11 mouse cellular contexts compared by ENCODE assay signal in genomic region chr10:24810639-24811038, GRCm38 (mm10). TPM values are rescaled to one million over a fixed set of nuclear protein-coding genes. Genes with fewer than 3 reads are reported as not detected.
DNase-seq lines count a peak whose midpoint lies in the region; ATAC-seq and TF ChIP-seq lines count a peak whose summit lies in the region.
"Had no signal": no experiment of that assay in that cellular context is flagged by ENCODE, and none has a peak within 500 bp of the region (broad histone marks: within the 10 kb centered on the region; RNA-seq: fewer than 3 reads in every experiment).

No protein-coding gene starts in this region.

- no peak overlapping the region for H3K27ac ChIP-seq in lung, postnatal 0 days (ENCODE audit: low read length)
- peak overlapping the region; percentile 12 for H3K27ac ChIP-seq in stomach, embryonic 16.5 days (ENCODE audit: low read length)
- H3K27ac ChIP-seq in thymus, adult 2 months (ENCODE audit: control insufficient read depth, insufficient read depth, low read length): no peak overlapping the region

- WGBS in lung, postnatal 0 days: 38% methylated on average over 10 of the region's 10 CpGs
- 49% methylated on average over 10 of the region's 10 CpGs for WGBS in stomach, embryonic 16.5 days
- 53% methylated on average over 10 of the region's 10 CpGs for WGBS in thymus, adult 2 months

- no peak overlapping the region for H3K4me3 ChIP-seq in lung, postnatal 0 days (ENCODE audit: low read depth, low read length)
- no peak overlapping the region for H3K4me3 ChIP-seq in stomach, embryonic 16.5 days (replicated peaks; ENCODE audit: low read length)
- no peak overlapping the region for H3K4me3 ChIP-seq in thymus, adult 2 months (ENCODE audit: control insufficient read depth, insufficient read depth, low read length)

- no peak for TF ChIP-seq CTCF in lung, postnatal 0 days (IDR thresholded peaks at IDR 0.05)
- no peak for TF ChIP-seq CTCF in thymus, adult 2 months (IDR thresholded peaks at IDR 0.05; ENCODE audit: borderline replicate concordance, control insufficient read depth, extremely low read depth, insufficient read depth, low read length, poor library complexity)

- H3K9me3 ChIP-seq in lung, postnatal 0 days (ENCODE audit: low read length): no peaks in the 10 kb centered on the region
- no peaks in the 10 kb centered on the region for H3K9me3 ChIP-seq in stomach, embryonic 16.5 days (replicated peaks; ENCODE audit: control insufficient read depth, low read length)

- H3K36me3 ChIP-seq in lung, postnatal 0 days (ENCODE audit: insufficient read depth, low read length): no peaks in the 10 kb centered on the region
- H3K36me3 ChIP-seq in stomach, embryonic 16.5 days (ENCODE audit: control insufficient read depth, insufficient read depth, low read length): no peaks in the 10 kb centered on the region
- H3K36me3 ChIP-seq in thymus, adult 2 months (ENCODE audit: control insufficient read depth, insufficient read depth, low read length): no peaks in the 10 kb centered on the region

- no peak overlapping the region for H3K9ac ChIP-seq in lung, postnatal 0 days (replicated peaks; ENCODE audit: low read depth)
- no peak overlapping the region for H3K9ac ChIP-seq in stomach, embryonic 16.5 days (ENCODE audit: low read length)

- no peak for TF ChIP-seq POLR2A in thymus, adult 2 months (IDR thresholded peaks at IDR 0.05; ENCODE audit: control insufficient read depth, extremely low read depth, insufficient read depth, low read length, poor library complexity)

- ATAC-seq in lung, postnatal 0 days: no peak
- ATAC-seq in stomach, embryonic 16.5 days (ENCODE audit: insufficient read depth, low FRiP score): no peak
- no peak for ATAC-seq in monocyte, adult 5-6 weeks (replicated peaks; ENCODE audit: insufficient number of reproducible peaks, low FRiP score, low TSS enrichment, poor library complexity, severe bottlenecking)

- peak overlapping the region; percentile 14; the same call in 1 of the 2 replicates for H3K4me2 ChIP-seq in lung, postnatal 0 days (replicated peaks; ENCODE audit: low read depth, low read length)
- no peak overlapping the region for H3K4me2 ChIP-seq in stomach, embryonic 16.5 days (ENCODE audit: low read depth, low read length)

- TF ChIP-seq EP300 in lung, postnatal 0 days (IDR thresholded peaks at IDR 0.05): no peak

- H3K4me1 ChIP-seq in lung, postnatal 0 days (ENCODE audit: insufficient read depth, low read depth, low read length): no peaks in the 10 kb centered on the region
- H3K4me1 ChIP-seq in stomach, embryonic 16.5 days (ENCODE audit: control insufficient read depth, insufficient read depth, low read length): 0 out of 2 replicates have a peak, but pooled peaks cover 4% of the 10 kb centered on the region
- H3K4me1 ChIP-seq in thymus, adult 2 months (replicated peaks; ENCODE audit: control insufficient read depth, insufficient read depth, low read length): no peaks in the 10 kb centered on the region

- DNase-seq in lung, postnatal 0 days (ENCODE audit: low spot score): no peak
- DNase-seq in lung, postnatal 14 days: no peak
- DNase-seq in heart, adult 9 months (ENCODE audit: low spot score in 2 of 2): peak; percentile 29 to 41
- peak; percentile 27 for DNase-seq in kidney, adult 9 months
- DNase-seq in thymus, adult 2 months: no peak
- no peak for DNase-seq in cerebellum, adult 9-10 months
- DNase-seq: adrenal gland, adult 2 months; cerebellum, postnatal 10 days; lung, postnatal 36 days had no signal

- H3K27me3 ChIP-seq in lung, postnatal 0 days (replicated peaks; ENCODE audit: insufficient read depth, low read length): no peaks in the 10 kb centered on the region
- no peaks in the 10 kb centered on the region for H3K27me3 ChIP-seq in stomach, embryonic 16.5 days (ENCODE audit: control insufficient read depth, insufficient read depth, low read length)
- H3K27me3 ChIP-seq in thymus, adult 2 months (ENCODE audit: control insufficient read depth, insufficient read depth, low read length): no peaks in the 10 kb centered on the region

RNA-seq across cellular contexts. Expression of gene Enpp3, which starts 32.0 kb away (rescaled TPM):
- polyA plus RNA-seq in lung, postnatal 0 days (2015; fragmentation: Nextera tagmentation; extraction: Ambion mirVana): 1.2 and 1.4 TPM in 2 replicates
- polyA plus RNA-seq in stomach, embryonic 16.5 days (2015; fragmentation: Nextera tagmentation; extraction: Ambion mirVana): 10.5 and 13.6 TPM in 2 replicates
- not detected in 3 replicates for total RNA-seq in monocyte, adult 5-6 weeks (2017)
- 0.53 and 0.57 TPM in 2 replicates for polyA plus RNA-seq in thymus, adult 2 months (2012; rRNA removed)

RNA-seq across cellular contexts. Expression of gene Med23, which starts 59.1 kb away (rescaled TPM):
- polyA plus RNA-seq in lung, postnatal 0 days (2015; fragmentation: Nextera tagmentation; extraction: Ambion mirVana): 7.4 and 9.7 TPM in 2 replicates
- 17.4 and 17.8 TPM in 2 replicates for polyA plus RNA-seq in stomach, embryonic 16.5 days (2015; fragmentation: Nextera tagmentation; extraction: Ambion mirVana)
- 17.7 to 29.1 TPM (median 22.7 TPM) in 3 replicates for total RNA-seq in monocyte, adult 5-6 weeks (2017)
- polyA plus RNA-seq in thymus, adult 2 months (2012; rRNA removed): 28.9 and 30.9 TPM in 2 replicates

Comparison
In these comparisons a context has a peak if more than half of its experiments do, and no peak if none do; other contexts are left out.
1. DNase-seq: peak in heart, adult 9 months (2 of 2) and kidney, adult 9 months (single experiment); none in lung, postnatal 0 days (single experiment), lung, postnatal 14 days (single experiment), thymus, adult 2 months (single experiment) and cerebellum, adult 9-10 months (single experiment).